Mouse (Mus musculus): ENCODE data around the gene Babam1.
A peak's percentile ranks its signal among the peaks of the same experiment; 100 is the strongest.

DNA sequence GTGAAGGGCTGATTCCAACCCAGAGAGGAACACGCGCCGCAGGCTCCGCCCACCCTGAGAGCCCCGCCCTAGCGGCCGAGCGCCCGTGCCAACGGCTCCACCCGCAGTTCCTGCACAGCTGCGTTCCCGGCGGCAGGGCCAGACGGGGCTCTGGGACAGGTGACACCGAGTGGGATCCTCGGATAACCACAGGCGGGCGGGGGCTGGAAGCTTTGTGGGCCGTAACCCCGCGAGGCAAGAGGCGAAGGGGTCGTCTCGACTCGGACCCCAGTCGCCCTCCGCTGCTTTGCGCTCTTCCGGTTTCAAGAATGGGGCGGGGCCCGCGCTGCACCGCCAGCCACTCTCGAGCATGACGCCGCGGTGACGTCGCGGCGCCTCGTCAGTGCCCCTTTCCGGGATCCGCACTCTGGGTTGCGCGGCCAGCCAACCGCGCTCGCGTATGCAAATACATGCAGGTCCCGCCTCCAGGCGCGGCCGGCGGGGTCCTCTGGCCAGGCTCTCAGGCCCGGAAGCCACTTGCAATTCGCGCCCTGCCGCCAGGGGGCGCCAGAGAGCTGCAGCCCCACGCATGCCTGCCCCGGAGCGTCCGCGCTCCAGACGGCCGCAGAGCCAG, 25.3 kb upstream of the Babam1 start, which contains the start of gene Ocel1:
- TF ChIP-seq CTCF (IDR thresholded peaks at IDR 0.05; ENCODE audit: control insufficient read depth, insufficient read depth, insufficient replicate concordance, low read depth, low read length) (peak; percentile 96), POLR2A (IDR thresholded peaks at IDR 0.05; ENCODE audit: control insufficient read depth, low read depth, low read length) (peak; percentile 81)
